Mouse (Mus musculus) retina, adult 2 months (tissue): ENCODE measurements around the gene Lif.

Source experiments
- DNase-seq: peaks from one replicate; pipeline ENCODE4 v3.0.0-alpha.2; 2012; ENCODE audit warnings: low read depth, low spot score

Lif gene

DNA sequence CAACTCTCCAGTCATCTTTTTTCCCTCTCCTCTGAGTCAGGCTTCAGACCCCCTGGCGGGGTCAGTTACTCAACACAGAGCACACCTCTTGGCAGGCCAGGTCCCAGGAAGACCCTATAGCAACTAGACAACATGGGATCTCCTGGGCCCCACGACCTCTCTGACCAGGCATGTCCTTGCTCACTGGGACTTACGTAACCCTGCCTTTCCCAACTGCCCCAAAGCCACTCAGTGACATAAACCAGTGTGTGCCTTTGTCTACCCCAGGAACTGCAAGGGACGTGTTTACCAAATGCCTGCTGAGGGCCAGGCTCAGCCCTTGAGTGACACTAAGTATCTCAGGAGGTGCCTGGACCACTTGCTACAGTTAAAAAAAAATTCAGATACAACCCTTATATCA lies 27.5 kb upstream of the Lif start:
- DNase-seq, result no peak

- DNase-seq, result no peak
Observed at GRCm38 (mm10) chr11:4231435-4231834, 25.9 kb upstream of the Lif start.

DNA sequence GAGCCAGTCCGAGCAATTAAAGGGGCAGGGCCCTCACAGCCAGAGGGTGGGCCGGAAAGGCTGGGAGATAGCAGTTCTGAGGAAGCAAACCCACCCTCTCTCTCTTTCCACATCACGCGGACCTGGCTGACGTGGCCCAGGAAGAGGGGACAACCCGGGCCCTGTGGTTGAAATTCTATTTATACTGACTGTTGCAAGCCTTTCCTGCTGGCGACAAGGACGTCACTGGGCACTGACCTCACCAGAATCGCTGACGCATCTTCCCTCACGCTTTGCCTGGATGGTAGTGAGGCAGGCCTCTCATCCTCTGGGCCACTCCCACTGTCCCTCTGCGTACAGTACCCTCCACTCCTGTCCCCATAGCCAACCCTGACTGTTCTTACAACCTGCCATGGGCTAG lies 24.7 kb upstream of the Lif start:
- no peak for DNase-seq

DNA sequence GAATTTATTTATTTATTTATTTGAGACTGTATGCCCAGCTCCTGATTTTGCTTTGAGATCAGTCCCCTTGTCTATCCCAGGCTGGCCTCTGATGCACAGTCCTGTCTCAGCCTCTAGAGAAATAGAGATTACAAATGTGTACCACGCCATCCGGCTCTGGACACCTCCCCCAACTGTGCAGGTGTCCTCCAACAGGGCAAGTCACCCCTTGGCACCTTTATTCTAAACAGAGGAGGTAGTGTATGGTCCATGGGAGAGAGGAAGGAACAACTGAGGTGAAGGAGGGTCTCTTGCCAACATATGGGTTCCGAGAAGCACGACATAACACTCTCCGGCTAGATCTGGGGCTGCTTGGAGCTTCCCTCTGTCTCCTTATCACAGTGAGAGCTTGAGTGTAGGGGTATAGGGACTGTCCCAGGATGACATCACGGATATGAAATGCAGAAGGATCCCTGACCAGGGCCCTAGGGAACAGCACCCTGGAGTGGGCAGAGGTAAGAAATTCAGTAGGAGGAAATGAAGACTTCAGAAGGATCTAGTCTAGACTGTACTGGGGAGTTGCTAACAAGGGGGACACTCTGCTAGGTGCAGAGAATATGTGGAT lies 22.2 kb upstream of the Lif start:
- no peak for DNase-seq

DNA sequence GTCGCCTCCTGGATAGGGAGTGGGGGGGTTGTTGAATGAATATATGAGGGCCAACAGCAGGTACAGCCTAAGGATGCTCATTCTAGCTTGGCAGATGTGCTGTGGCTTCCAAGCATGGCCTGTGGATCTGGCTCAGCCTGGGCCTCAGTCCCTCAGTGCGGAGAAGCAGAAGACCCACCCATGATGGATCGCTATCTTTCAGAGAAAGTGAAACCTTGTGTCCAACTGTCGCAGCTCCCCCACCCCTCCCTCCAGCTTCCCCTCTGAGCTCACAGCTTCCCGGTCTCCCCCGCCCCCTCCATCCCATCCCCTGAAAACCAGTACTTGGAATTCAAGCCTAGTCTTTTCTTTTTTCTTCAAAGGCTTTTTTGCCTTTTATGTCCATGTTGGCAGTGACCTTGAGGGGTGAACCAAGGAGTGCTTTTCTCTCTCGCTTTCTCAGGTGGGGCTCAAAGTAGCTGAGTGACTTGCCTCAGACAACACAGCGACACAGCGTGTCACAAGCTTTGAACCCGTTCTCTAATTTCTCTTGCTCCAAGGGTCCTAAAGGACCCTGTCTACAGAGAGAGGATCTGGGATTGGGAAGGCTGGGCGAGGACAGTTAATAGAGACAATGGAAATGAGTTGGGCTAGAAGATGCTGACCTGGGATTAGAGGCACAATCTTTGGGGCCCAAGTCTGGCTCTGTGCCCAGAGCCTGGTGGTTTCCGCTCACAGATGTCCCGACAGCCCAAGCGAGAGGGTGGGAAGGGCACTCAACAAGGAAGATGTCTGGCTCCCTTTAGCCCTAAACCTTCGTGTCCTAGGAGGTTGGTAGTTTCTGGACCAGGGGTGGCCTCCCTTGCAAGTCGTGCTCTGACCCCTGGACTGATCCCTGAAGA lies 21.5 kb upstream of the Lif start, which contains the start of gene Osm:
Gene Osm (plus strand): TSS at position 756 of the 881 bp plus-strand sequence.
- DNase-seq, result no peak

GRCm38 (mm10) chr11:4236546-4237067 lies 20.8 kb upstream of the Lif start:
- no peak for DNase-seq

GRCm38 (mm10) chr11:4237389-4237912 lies 19.9 kb upstream of the Lif start:
- no peak for DNase-seq

- DNase-seq, result no peak
Observed at GRCm38 (mm10) chr11:4238167-4238566, 19.2 kb upstream of the Lif start.

DNA sequence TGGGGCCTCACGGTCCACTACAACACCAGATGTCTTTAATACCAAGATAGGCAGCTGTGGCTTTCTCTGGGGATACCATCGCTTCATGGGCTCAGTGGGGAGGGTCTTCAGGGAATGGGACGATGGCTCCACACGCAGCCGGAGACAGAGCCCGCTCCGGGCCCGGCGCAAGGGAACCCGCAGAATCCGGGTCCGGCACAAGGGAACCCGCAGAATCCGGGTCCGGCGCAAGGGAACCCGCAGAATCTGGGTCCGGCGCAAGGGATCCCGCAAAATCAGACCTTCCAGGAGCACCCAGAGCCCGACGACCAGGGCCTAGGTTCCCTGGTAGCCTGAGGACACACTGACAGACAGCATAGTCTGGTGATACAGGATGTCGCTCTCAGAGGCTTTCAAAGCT lies 17.7 kb upstream of the Lif start:
- DNase-seq, result no peak

- DNase-seq, result no peak
Observed at GRCm38 (mm10) chr11:4240151-4240550, 17.2 kb upstream of the Lif start.

DNA sequence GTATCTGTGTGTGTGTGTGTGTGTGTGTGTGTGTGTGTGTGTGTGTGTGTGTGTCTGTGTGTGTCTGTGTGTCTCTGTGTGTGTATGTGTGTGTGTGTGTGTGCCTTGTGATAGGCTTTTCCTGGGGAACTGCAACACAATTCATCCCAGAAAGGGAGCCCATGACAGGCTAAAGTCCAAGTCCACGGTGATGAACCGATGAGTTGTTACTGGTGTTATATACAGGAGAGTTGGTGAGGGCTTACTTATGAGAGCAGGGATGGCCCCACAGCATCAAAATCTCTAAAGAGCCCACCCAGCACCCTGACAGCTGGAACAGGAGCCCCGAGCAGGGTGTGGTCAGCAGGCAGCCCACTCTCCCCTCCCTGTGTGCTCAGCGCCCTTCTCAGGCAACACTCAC lies 16.2 kb upstream of the Lif start:
- no peak for DNase-seq

- DNase-seq, result no peak
Observed at GRCm38 (mm10) chr11:4246126-4246525, 11.2 kb upstream of the Lif start.

DNA sequence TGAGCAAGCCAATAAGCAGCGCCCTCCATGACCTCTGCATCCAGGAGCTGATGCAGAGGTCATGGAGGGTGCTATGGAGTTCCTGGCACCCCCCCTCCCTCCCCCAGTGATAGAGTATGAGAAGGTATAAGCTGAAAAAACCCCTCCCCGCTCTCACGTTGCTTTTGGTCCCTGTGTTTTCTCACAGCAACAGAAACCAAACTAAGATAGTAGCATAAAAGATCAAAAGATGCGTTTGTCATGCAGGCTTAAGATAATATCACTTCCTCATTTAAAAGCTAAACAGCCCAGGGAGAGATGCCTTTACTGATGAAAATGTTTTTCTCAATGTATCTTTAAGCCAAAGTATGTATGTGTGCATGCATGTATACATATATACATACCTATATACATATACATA lies 10.7 kb upstream of the Lif start:
- DNase-seq, result no peak

- no peak for DNase-seq
Observed at GRCm38 (mm10) chr11:4247201-4247959, 10.0 kb upstream of the Lif start.

GRCm38 (mm10) chr11:4249151-4249550 lies 8.2 kb upstream of the Lif start:
- no peak for DNase-seq

DNA sequence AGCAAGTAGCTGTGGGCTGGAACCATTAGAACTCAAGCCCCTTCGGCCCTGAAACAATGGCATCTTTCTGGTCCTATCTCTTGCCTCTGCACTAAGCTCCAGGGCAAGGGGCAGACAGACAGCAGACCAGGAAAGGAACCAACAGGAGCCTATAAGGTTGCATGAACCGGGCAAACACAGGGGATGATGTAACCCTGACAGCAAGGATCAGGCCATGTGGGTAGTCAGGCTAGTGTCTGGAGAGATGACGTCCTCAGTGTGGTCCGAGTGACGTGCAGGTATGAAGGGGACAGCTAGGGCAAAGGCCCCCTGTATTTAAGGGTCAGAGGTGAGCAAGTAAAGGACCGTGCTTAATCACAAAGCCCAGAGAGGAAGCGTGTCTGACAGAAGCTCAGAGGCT lies 7.1 kb upstream of the Lif start:
- no peak for DNase-seq

DNA sequence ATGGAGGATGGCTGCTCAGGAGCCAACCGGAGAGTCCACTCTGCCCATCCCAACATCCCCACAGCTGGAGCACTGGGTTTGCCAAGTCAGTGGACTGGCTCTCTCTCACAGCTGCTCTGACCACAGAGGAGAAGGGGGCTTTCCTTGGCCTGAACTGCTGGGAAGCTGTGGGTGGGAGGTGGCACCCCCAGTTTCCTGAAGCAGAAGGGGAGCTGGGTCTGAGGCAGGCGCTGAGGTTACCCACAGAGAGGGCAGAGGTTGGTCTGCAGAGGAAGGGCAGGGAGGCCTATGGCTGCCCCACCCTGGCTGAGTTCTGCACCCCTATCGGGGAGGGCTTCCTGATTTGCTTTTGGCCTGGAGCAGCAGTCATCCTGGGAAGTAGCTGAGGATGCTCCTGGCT lies 6.0 kb upstream of the Lif start:
- no peak for DNase-seq

- no peak for DNase-seq
Observed at GRCm38 (mm10) chr11:4252886-4253285, 4.5 kb upstream of the Lif start.

DNA sequence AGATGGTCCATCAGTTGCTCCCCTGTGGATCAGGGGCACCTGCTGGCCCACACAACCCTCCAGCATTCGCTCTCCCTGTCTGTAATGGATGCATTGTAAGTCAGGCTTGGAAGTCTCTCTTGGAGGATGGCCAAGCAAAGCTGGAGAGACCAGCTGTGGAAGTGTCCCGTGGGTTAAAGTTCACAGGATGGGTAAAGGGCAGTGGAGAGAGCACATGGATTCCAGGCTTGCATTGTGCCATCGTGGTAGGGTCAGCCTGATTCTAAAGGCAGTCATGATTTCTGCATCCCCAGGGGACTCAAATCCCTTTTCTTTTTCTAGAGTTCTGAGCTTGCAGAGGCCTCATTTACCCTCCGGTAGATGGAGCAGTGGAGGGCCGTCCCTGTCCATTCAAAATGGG lies 399 bp downstream of the Lif start:
- DNase-seq, result no peak

- DNase-seq, result peak; percentile 51
Observed at GRCm38 (mm10) chr11:4258657-4259082, 1.3 kb downstream of the Lif start.

- no peak for DNase-seq
Observed at GRCm38 (mm10) chr11:4260463-4261187, 3.3 kb downstream of the Lif start.
